Mouse (Mus musculus) c-Kit-positive CD71-positive TER-119-negative erythroid progenitor cells, embryonic 14.5 days (primary cell): ENCODE results near the gene 2900011O08Rik.

Experiments used
- DNase-seq: peaks from one replicate; pipeline ENCODE4 v3.0.0-alpha.2; 2013; ENCODE audit warnings: low read depth

Gene 2900011O08Rik

GRCm38 (mm10) chr16:14004726-14005125 lies 18.3 kb downstream of the 2900011O08Rik start:
- DNase-seq, result no peak

- DNase-seq, result no peak
These were observed 18.9 kb downstream of the 2900011O08Rik start for GRCm38 (mm10) chr16:14005266-14005665.

DNA sequence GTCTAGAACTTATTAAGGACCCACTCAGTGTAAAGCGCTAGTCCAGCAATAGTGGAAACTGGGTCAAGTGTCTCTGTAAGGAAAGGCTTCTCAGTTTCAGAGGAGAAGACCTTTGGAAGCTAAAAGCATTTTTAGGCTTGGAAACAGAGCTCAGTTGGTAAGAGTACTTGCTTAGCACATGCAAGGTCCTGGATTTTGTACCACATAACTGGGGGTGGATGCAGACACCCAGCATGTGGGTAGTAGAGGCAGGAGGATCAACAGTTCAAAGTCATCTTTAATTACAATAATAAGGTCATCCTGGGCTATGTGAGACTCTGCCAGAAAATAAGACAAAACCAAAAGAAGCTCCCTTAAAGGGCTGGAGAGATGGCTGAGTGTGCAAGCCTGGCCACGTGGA lies 21.7 kb downstream of the 2900011O08Rik start:
- no peak for DNase-seq

DNA sequence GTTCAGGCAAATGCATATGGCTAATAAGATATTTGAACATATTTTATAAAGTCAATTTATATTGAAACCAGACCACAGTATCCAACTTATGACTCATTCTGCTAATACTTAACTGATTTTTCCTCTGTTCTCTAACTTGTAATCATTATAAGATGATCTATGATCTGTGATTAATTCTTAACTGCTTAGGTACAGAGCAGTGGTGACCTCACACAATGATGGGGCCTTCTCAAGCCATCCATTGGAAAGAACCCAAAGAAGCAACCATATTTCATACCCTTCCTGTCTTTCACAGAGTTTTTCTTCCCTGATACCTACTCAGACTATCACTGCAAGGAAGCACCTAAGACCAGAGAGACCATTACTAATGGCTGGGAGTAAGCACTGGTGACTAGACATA lies 22.3 kb downstream of the 2900011O08Rik start:
- no peak for DNase-seq

DNA sequence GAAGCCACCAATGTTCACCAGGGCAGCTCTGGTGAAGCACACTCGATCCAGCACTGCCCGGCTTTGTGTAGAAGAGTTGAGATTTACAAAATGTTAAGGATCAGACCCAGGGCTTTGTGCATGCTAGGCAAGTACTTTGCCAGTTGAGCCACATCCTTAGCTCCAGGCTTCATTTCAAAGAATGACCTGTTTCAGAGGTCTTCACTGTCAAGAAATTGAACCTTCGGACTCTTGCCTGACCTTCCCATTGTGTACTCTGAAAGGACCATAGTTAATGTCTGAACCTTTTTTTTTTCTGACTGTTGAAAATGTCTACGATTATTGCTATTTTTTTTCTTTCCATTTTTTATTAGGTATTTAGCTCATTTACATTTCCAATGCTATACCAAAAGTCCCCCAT lies 23.6 kb downstream of the 2900011O08Rik start:
- DNase-seq, result no peak

GRCm38 (mm10) chr16:14017306-14017705 lies 30.9 kb downstream of the 2900011O08Rik start:
- no peak for DNase-seq

GRCm38 (mm10) chr16:14021166-14021822 lies 34.9 kb downstream of the 2900011O08Rik start:
- no peak for DNase-seq

DNA sequence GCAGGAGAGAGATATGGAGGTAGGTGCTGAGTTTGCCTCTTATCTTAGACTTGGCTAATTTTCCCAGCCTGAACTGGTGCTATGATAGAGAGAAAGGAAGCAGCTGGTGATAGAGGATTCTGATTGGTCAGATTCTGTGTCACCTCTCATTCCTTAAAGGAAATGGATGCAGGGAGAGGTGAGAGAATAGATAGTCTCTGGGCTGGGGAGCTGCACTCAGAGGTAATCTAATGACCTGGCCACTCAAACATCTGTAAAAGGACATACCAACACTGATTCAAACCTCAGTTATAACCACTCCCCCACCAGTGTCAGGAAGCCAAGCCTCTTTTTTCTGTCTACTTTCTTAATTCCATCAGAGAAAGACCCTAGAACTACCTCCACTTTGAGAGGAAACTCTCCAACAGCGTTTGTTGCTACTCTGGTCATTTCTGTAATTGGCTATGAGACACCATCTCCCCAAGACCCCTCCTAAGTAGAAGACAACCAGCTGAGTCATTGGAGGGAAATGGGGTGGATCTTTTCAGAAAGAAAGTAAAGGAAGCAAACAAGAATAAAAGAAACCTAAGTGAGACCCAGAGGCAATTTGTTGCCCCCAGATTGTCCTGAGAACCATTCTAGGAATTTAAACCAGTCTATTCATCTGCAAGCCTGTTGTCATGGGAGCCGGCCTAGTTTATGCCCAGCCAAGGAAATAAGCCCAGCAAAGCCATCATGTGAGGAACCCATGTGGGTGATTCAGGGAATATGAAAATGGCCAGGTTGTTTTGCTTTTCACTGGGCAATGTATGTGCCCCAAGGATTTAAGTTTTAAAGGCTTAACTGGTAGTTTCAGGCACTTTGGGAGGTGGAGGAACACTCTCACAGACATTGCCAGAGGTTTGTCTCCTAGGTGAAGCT lies 38.9 kb downstream of the 2900011O08Rik start:
- DNase-seq, result no peak

DNA sequence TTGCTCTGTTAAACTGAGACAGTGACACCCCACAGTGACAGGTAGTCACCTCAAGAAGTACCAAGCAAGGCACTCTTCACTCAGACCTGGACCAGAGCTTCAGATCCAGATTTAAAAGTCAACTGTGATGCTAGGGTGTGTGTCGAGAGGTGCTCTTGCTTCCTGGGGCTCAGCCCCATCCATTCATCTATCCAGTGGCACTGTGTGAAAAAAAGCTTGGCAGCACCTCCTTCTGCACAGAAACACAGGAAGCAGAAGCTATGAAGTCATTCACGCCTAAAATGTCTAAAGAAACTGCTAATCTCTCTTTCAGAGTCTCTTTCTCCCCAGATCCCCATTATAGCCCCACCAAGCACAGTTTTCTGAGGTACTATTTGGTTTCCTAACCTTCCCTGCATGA lies 42.7 kb downstream of the 2900011O08Rik start:
- DNase-seq, result no peak

DNA sequence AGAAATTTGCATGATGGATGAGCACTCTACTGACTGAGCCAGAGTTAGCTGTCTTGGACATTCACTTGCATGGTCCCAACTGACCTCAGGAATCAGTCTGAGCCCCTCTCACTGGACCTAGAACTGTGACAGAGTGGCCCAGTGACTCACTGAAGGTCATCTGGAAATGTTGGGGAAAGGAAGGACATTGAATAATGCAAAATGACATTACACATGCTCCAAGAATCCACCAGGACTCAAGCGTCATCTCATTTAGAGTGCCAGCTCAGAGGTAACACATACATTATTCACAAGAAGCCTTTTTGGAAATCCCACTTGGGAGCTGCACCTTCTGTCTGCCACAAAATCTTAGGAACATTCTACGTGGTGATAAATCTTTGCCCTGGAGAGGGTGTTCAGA lies 43.4 kb downstream of the 2900011O08Rik start:
- DNase-seq, result no peak

- DNase-seq, result no peak
These were observed 44.2 kb downstream of the 2900011O08Rik start for GRCm38 (mm10) chr16:14030650-14031049.

- no peak for DNase-seq
These were observed 46.7 kb downstream of the 2900011O08Rik start for GRCm38 (mm10) chr16:14033076-14033475.

DNA sequence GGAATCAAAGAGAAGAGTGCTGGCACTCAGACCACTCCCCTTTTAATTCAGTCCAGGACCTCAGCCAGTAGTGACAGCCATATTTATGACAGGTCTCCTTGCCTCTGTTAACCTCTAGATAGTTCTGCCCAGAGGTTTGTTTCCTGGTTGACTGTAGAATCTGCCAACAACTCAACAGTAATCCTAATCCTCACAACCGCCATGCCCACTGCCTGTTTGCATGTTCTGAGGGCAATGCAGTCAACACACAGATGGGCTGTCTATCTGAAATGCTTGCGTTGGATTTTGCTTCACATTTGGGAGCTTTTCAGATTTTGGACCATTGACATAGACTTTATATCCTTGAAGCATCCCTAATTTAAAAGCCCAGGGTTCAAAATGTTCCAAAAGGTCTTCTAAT lies 56.0 kb downstream of the 2900011O08Rik start:
- DNase-seq, result no peak

DNA sequence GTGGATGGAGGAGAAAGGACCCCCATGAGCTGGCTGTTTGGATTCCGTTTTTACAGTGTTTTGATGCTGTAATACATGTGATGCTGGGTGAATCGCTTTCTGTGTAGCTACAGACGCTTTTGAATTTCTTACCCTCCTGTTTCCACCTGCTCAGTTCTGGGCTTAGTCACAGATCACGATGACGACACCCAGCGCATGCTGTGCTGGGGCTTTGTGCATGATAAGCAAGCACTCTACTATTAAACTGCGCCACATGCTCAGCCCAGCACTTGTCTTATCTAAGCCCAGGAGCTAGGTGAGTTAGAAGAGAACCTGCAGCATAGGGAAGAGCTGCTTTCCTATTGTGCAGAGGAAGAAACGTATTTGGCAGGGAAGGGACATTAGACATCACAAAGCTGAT lies 58.3 kb downstream of the 2900011O08Rik start:
- no peak for DNase-seq

DNA sequence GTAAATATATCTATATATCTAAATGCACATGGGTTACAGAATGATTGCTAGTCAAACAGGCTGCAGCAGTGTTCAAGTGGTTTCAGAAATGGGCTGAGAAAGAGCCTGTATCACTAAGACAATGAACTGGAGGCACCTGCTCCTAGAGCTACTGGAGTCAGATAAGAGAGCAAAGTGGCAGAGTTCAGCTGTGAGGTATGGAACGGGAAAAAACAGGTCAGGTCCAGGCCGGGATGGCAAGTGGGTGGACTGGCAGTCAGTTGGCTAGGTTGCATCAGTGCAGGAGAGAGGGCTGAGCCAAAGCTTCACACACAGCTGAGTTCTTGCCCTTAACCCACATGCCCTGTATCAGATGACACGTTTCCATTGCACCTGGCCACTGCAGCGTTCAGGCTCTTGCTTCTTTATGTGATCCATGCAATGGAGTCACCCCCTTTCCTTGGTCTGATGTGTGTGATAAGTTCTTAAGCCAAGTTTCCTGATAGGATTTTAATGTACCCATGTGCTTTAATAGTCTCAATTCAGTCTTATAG lies 59.9 kb downstream of the 2900011O08Rik start:
- no peak for DNase-seq

DNA sequence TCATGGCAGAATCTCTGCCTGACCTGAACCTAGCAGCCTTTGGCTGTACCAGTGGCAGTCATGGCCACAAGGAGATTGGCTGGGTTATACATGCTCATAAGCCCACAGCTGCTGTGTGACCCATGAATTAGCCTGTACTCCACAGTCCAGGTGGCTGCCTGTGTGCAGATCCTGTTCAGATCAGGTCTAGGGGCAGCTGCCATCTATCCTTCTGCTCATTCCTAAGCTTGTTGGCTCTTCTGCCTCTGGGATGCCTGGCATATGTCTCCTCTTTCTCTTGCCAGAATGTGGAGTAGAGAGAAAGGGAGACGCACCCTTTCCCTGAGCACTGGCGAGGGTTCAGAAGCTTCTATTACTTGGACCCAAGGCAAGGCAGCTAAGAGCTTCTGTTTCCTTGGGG lies 65.8 kb downstream of the 2900011O08Rik start:
- DNase-seq, result no peak

DNA sequence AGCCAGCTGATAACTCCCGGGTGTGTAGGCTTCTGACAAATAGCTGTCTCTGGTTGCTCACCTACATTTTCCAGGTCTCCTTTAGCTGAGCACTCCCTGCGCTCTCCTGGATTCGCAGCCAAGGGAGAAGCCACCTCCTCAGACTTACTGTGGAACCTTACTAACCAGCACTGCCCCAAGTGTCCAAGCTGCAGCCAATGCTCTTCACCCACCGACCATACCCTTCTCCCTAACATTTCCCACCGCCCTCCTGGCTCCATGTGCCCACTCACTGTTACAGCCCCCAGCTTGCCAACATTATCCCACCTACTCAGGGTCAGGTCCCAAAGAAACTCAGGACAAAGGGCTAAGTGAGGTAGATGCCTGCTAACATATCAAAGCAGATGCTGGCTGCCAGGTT lies 66.7 kb downstream of the 2900011O08Rik start:
- DNase-seq, result no peak

DNA sequence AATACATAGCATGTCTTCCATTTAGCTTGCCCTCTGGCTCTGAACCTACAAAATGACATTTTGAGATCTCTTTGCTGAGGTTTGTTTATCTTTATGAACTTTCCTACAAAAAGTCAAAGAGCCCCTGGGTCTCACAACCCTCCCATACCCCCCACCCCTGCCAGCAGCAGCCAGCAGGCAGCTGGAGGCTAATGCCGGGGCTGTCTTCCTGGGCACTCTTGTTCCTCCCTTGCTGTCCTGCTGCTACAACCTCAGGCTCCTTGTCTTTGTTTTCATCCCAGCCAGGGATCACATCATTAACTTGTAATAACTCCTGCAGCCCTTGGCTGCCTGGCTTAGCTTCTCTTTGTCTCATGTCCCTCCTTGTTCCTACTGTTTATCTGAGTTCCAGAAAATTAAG lies 68.9 kb downstream of the 2900011O08Rik start:
- DNase-seq, result no peak

DNA sequence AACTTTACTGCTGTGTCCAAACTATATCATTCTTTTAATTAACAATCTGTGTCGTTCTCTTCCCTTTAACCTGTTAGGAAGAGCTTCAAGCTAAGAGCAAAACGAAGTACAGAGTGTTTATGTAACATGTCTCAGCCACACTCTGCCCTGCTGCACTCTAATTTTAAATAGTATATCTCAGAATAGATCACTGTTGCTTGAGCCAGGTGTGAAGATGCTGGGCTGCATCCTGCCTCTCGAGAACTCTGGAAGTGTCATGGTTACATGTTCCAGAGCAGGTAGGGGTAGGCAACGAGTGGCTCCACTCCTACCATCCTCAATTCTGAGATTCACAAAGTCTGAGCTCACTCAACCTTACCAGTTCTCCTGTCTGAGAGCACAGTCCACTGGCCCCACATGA lies 70.3 kb downstream of the 2900011O08Rik start:
- no peak for DNase-seq

GRCm38 (mm10) chr16:14058541-14058940 lies 72.1 kb downstream of the 2900011O08Rik start:
- DNase-seq, result no peak

DNA sequence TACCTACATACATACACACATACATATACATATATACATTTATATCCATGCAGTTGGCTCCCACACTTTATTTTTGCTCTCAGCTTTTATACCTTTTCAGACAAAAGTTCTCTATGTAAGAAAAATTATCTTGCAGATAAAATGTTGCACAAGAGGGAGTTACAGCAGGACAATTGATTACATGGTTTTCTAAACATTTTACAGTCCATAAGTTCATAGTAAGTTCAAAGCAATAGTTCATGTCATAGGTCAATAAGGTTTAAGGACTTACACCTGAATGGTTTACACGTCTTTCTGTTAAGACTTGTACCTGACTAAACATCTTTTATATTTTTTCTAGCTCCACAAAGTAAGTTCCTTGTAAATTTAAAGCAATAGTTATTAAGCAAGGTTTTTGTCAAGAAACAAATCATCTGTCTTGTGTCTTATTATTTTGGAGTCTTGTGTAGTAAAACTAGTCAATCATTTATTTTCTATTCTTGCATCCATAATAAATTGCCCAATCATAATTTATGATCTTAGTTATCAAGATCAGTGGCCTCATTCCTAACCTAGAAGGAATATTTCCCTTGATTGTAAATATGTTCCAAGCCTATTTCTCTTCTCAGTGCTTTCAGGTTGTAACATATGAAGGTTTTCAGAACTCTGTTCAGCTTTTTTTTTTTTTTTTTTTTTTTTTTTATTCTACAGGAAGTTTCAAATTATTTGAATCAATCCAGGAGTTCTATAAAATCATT lies 72.9 kb downstream of the 2900011O08Rik start:
- no peak for DNase-seq

DNA sequence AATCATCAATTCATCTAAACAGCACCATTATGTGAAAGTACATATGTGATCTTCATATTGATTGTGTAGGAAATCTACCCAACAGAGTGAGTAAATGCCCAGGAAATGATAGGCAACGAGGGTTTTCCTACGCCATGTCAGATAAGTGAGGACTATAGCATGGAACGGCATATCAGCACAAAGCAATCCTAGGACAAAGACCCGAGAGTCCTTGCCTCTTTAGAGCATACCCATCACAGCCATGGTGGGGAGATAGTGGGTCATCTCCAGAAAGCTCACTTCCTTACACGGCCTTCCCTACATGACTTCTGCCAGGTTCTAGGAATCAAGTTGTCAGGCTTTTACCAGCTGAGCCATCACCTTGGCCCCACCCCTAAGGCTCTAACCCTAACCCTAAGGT lies 73.5 kb downstream of the 2900011O08Rik start:
- no peak for DNase-seq
